ENCODE assay signal across 26 mouse cellular contexts in the genomic region with DNA sequence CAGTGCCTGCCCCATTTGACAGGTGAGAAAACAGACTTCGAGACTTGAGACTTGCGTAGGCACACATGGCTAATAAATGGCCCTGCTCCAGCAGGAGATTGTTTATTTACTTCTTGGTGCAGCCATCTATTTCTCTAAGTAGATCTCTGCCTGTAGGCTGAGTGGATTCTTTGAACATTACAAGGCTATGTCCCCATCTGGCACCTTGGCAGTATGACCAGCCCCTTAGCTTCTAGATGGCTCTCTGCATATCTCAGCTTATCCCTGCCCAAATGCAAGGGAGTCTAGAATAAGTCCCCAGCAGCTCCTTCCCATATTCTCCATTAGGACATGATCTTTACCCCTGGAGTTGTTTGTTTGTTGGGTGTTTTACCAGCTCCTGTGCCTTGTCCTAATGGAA.
DNase-seq lines count a peak whose midpoint lies in the region; TF ChIP-seq lines count a peak whose summit lies in the region.
"Had no signal": no experiment of that assay in that cellular context is flagged by ENCODE, and none has a peak within 500 bp of the region (broad histone marks: within the 10 kb centered on the region; RNA-seq: fewer than 3 reads in every experiment).

No protein-coding gene starts in this region.

- DNase-seq in cerebellum, postnatal 10 days = peak; percentile 66 to 78
- no peak for DNase-seq in cerebellum, adult 8-10 months
- peak; percentile 34 for DNase-seq in kidney, adult 2 months
- DNase-seq in kidney, adult 11 months = no peak
- DNase-seq in lung, adult 18-20 months = peak; percentile 26 to 48
- DNase-seq in lung, postnatal 10 days = no peak
- peak; percentile 26 for DNase-seq in brain, adult 2 months (ENCODE audit: low read depth, low spot score)
- DNase-seq in frontal cortex, postnatal 14 days (ENCODE audit: low spot score in 2 of 2) = no peak
- DNase-seq: adrenal gland, postnatal 10 days; adrenal gland, postnatal 36 days; B cell, adult 2 months; cerebellum, adult 2 months; forebrain, postnatal 0 days; gastrocnemius, postnatal 25 days; heart, adult 18-20 months; heart, postnatal 10 days; heart, postnatal 36 days had no signal

- TF ChIP-seq CTCF in kidney, adult 2 months (conservative IDR thresholded peaks at IDR 0.05; ENCODE audit: insufficient read depth, insufficient read length, low read depth, low read length) = no peak

- peaks cover 6% of the 10 kb centered on the region for H3K4me1 ChIP-seq in kidney, adult 2 months (ENCODE audit: control insufficient read depth, insufficient read depth, low read length)
- H3K4me1 ChIP-seq: heart, embryonic 12.5 days; heart, embryonic 15.5 days had no signal

- H3K27ac ChIP-seq in kidney, adult 2 months (ENCODE audit: insufficient read depth, low read depth, low read length) = no peak overlapping the region
- H3K27ac ChIP-seq: embryonic facial prominence, embryonic 12.5 days; embryonic facial prominence, embryonic 15.5 days; heart, embryonic 15.5 days; hindbrain, embryonic 10.5 days; hindbrain, embryonic 13.5 days; intestine, embryonic 15.5 days had no signal

- no peak for TF ChIP-seq POLR2A in kidney, adult 2 months (IDR thresholded peaks at IDR 0.05; ENCODE audit: low read depth, low read length)

- no peaks in the 10 kb centered on the region for H3K27me3 ChIP-seq in kidney, adult 2 months (replicated peaks; ENCODE audit: control insufficient read depth, insufficient read depth, low read length)
- H3K27me3 ChIP-seq: CH12.LX; embryonic facial prominence, embryonic 12.5 days; embryonic facial prominence, embryonic 15.5 days; heart, embryonic 12.5 days; heart, embryonic 15.5 days; intestine, embryonic 15.5 days; Patski had no signal

- no peaks in the 10 kb centered on the region for H3K36me3 ChIP-seq in kidney, adult 2 months (ENCODE audit: control insufficient read depth, insufficient read depth, low read length)
- H3K36me3 ChIP-seq: embryonic facial prominence, embryonic 12.5 days; embryonic facial prominence, embryonic 15.5 days; heart, embryonic 12.5 days; heart, embryonic 15.5 days; hindbrain, embryonic 10.5 days; hindbrain, embryonic 13.5 days; intestine, embryonic 15.5 days had no signal

- WGBS in kidney, adult 2 months = 58% methylated on average over 2 of the region's 2 CpGs

- H3K4me3 ChIP-seq in kidney, adult 2 months (ENCODE audit: insufficient read depth, low read depth, low read length) = no peak overlapping the region
- H3K4me3 ChIP-seq: embryonic facial prominence, embryonic 12.5 days; embryonic facial prominence, embryonic 15.5 days; heart, embryonic 12.5 days; heart, embryonic 15.5 days; hindbrain, embryonic 10.5 days; hindbrain, embryonic 13.5 days; intestine, embryonic 15.5 days had no signal

Comparison
In these comparisons a context has a peak if more than half of its experiments do, and no peak if none do; other contexts are left out.
1. DNase-seq: peak in cerebellum, postnatal 10 days (2 of 2), kidney, adult 2 months (single experiment), lung, adult 18-20 months (2 of 2) and brain, adult 2 months (single experiment); none in cerebellum, adult 8-10 months (single experiment), kidney, adult 11 months (single experiment), lung, postnatal 10 days (single experiment) and frontal cortex, postnatal 14 days (0 of 2).